Mouse (Mus musculus) heart, adult 11 months (tissue): ENCODE measurements around the gene Bpifb5.
A peak's percentile ranks its signal among the peaks of the same experiment; 100 is the strongest.

ENCODE experiments used
- DNase-seq: peaks from one replicate; pipeline ENCODE4 v3.0.0; 2022

The Bpifb5 gene

GRCm38 (mm10) chr2:154242726-154243125 lies 19.2 kb downstream of the Bpifb5 start:
- DNase-seq, result peak; percentile 55

GRCm38 (mm10) chr2:154243356-154244036 lies 20.0 kb downstream of the Bpifb5 start:
- peak; percentile 35 for DNase-seq

- peak; percentile 62 for DNase-seq
Measured at GRCm38 (mm10) chr2:154245322-154245721, 21.8 kb downstream of the Bpifb5 start.

GRCm38 (mm10) chr2:154255254-154255653 lies 31.7 kb downstream of the Bpifb5 start:
- DNase-seq, result peak; percentile 30

GRCm38 (mm10) chr2:154255770-154256169 lies 32.2 kb downstream of the Bpifb5 start:
- DNase-seq, result peak; percentile 67

- peak; percentile 42 for DNase-seq
Measured at GRCm38 (mm10) chr2:154257554-154257953, 34.0 kb downstream of the Bpifb5 start, which contains the start of gene Bpifb9a. Gene Bpifb9a (plus strand): TSS chr2:154257854.

GRCm38 (mm10) chr2:154264397-154264796 lies 40.9 kb downstream of the Bpifb5 start:
- DNase-seq, result peak; percentile 30
